Mouse (Mus musculus): Measurements from ENCODE around the gene Cxcl5.

DNA sequence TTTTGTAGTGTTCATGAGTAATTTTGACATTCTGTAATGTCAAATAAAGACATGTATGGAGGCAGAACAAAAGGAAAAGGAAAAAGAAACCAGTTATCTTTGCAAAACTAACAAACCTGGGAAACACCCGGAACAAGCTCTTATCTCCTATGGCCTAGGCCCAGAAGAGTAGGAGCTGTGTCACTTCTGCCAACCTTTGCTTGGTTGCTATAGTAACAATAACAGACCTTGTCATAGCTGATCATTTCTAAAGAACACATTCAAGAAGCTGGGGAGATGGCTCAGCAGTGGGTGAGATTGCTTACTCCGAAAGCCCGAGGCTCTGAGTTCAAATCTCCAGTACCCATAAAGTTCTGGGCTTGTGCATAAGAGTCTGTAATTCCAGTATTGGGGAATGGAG is 36.5 kb upstream of the Cxcl5 start:
- TF ChIP-seq CTCF (IDR thresholded peaks at IDR 0.05; ENCODE audit: borderline replicate concordance, extremely low read depth, insufficient read depth, insufficient read length) (no peak), POLR2A (IDR thresholded peaks at IDR 0.05; ENCODE audit: borderline replicate concordance, extremely low read depth, insufficient read depth, insufficient read length, poor library complexity, severe bottlenecking) (no peak)
